In the genomic region with DNA sequence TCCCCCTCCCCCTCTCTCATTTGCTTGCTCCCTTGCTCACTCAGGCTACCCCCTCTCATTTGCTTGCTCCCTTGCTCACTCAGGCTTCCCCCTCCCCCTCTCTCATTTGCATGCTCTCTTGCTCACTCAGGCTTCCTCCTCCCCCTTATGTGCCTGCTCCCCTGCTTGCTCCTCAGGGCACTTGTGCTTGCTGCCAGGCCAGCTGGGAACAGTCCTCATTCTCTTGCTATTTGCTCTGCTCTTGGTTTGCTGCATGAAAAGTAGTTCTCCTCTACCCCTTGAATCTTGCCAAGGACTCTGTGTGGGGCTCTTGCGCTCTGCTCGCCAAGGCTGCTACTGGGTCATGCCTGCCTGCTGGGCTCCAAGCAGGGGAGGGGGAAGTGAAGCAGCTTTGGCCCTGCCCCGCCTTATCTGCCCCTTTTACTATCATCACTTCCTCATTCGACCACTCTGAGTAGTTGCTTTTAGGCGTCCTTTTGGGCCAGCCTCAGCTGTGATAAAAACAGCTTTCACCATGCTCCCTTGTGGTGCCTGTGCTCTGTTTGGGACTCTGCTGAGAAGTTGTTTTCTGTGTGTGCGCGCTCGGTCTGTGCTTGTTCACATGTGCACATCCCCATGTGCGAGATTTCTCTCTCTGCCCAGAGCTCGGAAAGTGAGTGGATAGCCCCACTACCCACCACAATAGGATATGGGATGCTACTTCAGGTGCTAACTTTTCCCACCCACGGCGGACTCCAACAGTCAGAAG, we compare ENCODE assay signal across 8 mouse cellular contexts. TPM values are rescaled to one million over a fixed set of nuclear protein-coding genes. Genes with fewer than 3 reads are reported as not detected.
A peak's percentile ranks its signal among the peaks of the same experiment; 100 is the strongest.
DNase-seq lines count a peak whose midpoint lies in the region; ATAC-seq and TF ChIP-seq lines count a peak whose summit lies in the region.

No protein-coding gene starts in this region.

- no peak for TF ChIP-seq CTCF in hindbrain, postnatal 0 days (IDR thresholded peaks at IDR 0.05; ENCODE audit: low read depth)
- TF ChIP-seq CTCF in gastrocnemius, adult 2 months (IDR thresholded peaks at IDR 0.05): no peak

- peak overlapping the region; percentile 61 for H3K4me2 ChIP-seq in heart, embryonic 11.5 days
- peak overlapping the region; percentile 10; the same call in 1 of the 2 replicates for H3K4me2 ChIP-seq in embryonic facial prominence, embryonic 11.5 days (ENCODE audit: low read depth, low read length)
- H3K4me2 ChIP-seq in hindbrain, postnatal 0 days (ENCODE audit: low read depth, low read length): peak overlapping the region; percentile 27; the same call in 1 of the 2 replicates

- no peak for DNase-seq in heart, postnatal 4 days
- DNase-seq in MEL-GATA-1-ER (ENCODE audit: extremely low read depth, low read depth) (peak; percentile 54), MN1 (ENCODE audit: low spot score) (no peak)
- peak; percentile 13 for DNase-seq in embryonic facial prominence, embryonic 11.5 days (ENCODE audit: low spot score)
- peak; percentile 40 for DNase-seq in hindbrain, postnatal 0 days (ENCODE audit: low spot score)
- DNase-seq in gastrocnemius, adult 2 months: no peak

- H3K4me1 ChIP-seq in heart, embryonic 11.5 days (ENCODE audit: control insufficient read depth, insufficient read depth, low read length): no peaks in the 10 kb centered on the region
- no peaks in the 10 kb centered on the region for H3K4me1 ChIP-seq in embryonic facial prominence, embryonic 11.5 days (ENCODE audit: control insufficient read depth, insufficient read depth, low read length)
- no peaks in the 10 kb centered on the region for H3K4me1 ChIP-seq in hindbrain, postnatal 0 days (ENCODE audit: insufficient read depth, low read length)

- ATAC-seq in heart, embryonic 11.5 days (replicated peaks; ENCODE audit: insufficient number of reproducible peaks, low FRiP score, low TSS enrichment): no peak
- peak; percentile 65 for ATAC-seq in embryonic facial prominence, embryonic 11.5 days (replicated peaks; ENCODE audit: insufficient number of reproducible peaks, low FRiP score, low TSS enrichment, low read depth)
- peak; percentile 85 for ATAC-seq in hindbrain, postnatal 0 days
- peak; percentile 88 for ATAC-seq in megakaryocyte progenitor cell, adult 5-6 weeks (replicated peaks; ENCODE audit: poor library complexity)

- WGBS in heart, embryonic 11.5 days (ENCODE audit: insufficient replicate concordance): 17% methylated on average over 12 of the region's 12 CpGs
- 34% methylated on average over 12 of the region's 12 CpGs for WGBS in embryonic facial prominence, embryonic 11.5 days
- 40% methylated on average over 12 of the region's 12 CpGs for WGBS in hindbrain, postnatal 0 days

- H3K27me3 ChIP-seq in heart, embryonic 11.5 days (ENCODE audit: control insufficient read depth, insufficient read depth, low read length): no peaks in the 10 kb centered on the region
- H3K27me3 ChIP-seq in embryonic facial prominence, embryonic 11.5 days (ENCODE audit: control insufficient read depth, insufficient read depth, low read length): no peaks in the 10 kb centered on the region
- H3K27me3 ChIP-seq in hindbrain, postnatal 0 days (ENCODE audit: insufficient read depth, low read length): no peaks in the 10 kb centered on the region

- H3K9me3 ChIP-seq in heart, embryonic 11.5 days (replicated peaks; ENCODE audit: control insufficient read depth, low read length): no peaks in the 10 kb centered on the region
- H3K9me3 ChIP-seq in embryonic facial prominence, embryonic 11.5 days (replicated peaks; ENCODE audit: control insufficient read depth, low read length): no peaks in the 10 kb centered on the region
- H3K9me3 ChIP-seq in hindbrain, postnatal 0 days (ENCODE audit: low read length): no peaks in the 10 kb centered on the region

- H3K4me3 ChIP-seq in heart, embryonic 11.5 days (ENCODE audit: low read depth, low read length): peak overlapping the region; percentile 36
- H3K4me3 ChIP-seq in embryonic facial prominence, embryonic 11.5 days (ENCODE audit: low read depth, low read length): no peak overlapping the region
- no peak overlapping the region for H3K4me3 ChIP-seq in hindbrain, postnatal 0 days (ENCODE audit: low read length)
- no peak overlapping the region for H3K4me3 ChIP-seq in gastrocnemius, adult 2 months

- H3K9ac ChIP-seq in heart, embryonic 11.5 days (ENCODE audit: low read depth, low read length): no peak overlapping the region
- no peak overlapping the region for H3K9ac ChIP-seq in embryonic facial prominence, embryonic 11.5 days (replicated peaks; ENCODE audit: low read length)
- no peak overlapping the region for H3K9ac ChIP-seq in hindbrain, postnatal 0 days (replicated peaks; ENCODE audit: low read length)

- no peaks in the 10 kb centered on the region for H3K36me3 ChIP-seq in heart, embryonic 11.5 days (ENCODE audit: control insufficient read depth, insufficient read depth, low read length)
- H3K36me3 ChIP-seq in embryonic facial prominence, embryonic 11.5 days (replicated peaks; ENCODE audit: control insufficient read depth, insufficient read depth, low read depth, low read length): no peaks in the 10 kb centered on the region
- no peaks in the 10 kb centered on the region for H3K36me3 ChIP-seq in hindbrain, postnatal 0 days (ENCODE audit: insufficient read depth, low read length)

- no peak overlapping the region for H3K27ac ChIP-seq in heart, embryonic 11.5 days (ENCODE audit: low read depth, low read length)
- H3K27ac ChIP-seq in embryonic facial prominence, embryonic 11.5 days (replicated peaks; ENCODE audit: low read depth, low read length): no peak overlapping the region
- peak overlapping the region; percentile 4; the same call in 1 of the 2 replicates for H3K27ac ChIP-seq in hindbrain, postnatal 0 days
- H3K27ac ChIP-seq in gastrocnemius, adult 2 months: no peak overlapping the region

- intact Hi-C loops in gastrocnemius, adult 2 months (cut with DNase I): no loop called here

RNA-seq across cellular contexts. Expression of gene Ldoc1, which starts 13.2 kb away (rescaled TPM):
- 0.24 and 0.30 TPM in 2 replicates for polyA plus RNA-seq in heart, embryonic 11.5 days (2014; fragmentation: Nextera tagmentation; extraction: Ambion mirVana)
- under 1 TPM in 1 of 2 experiments, not detected in 1; 0.77 TPM for total RNA-seq in heart, postnatal 4 days (2021)
- polyA plus RNA-seq in embryonic facial prominence, embryonic 11.5 days (2014; fragmentation: Nextera tagmentation; extraction: Ambion mirVana): 0.66 and 1.3 TPM in 2 replicates
- 5.8 and 7.7 TPM in 2 replicates for total RNA-seq in hindbrain, postnatal 0 days (2014; rRNA removed)
- 11.8 and 12.2 TPM in 2 replicates for polyA plus RNA-seq in hindbrain, postnatal 0 days (2015; fragmentation: Nextera tagmentation; extraction: Ambion mirVana)
- not detected in 2 replicates for total RNA-seq in megakaryocyte progenitor cell, adult 5-6 weeks (2015)
- not detected in 2 replicates for total RNA-seq in megakaryocyte progenitor cell, adult 5-6 weeks (2017)
- total RNA-seq in gastrocnemius, adult 2 months (2021): not detected

Comparison
In these comparisons a context has a peak if more than half of its experiments do, and no peak if none do; other contexts are left out.
1. H3K4me2 ChIP-seq: peak in every context shown above with its lines; median percentile 61 in heart, embryonic 11.5 days; 27 in hindbrain, postnatal 0 days; 10 in embryonic facial prominence, embryonic 11.5 days.
2. DNase-seq: peak in MEL-GATA-1-ER (single experiment), embryonic facial prominence, embryonic 11.5 days (single experiment) and hindbrain, postnatal 0 days (single experiment); none in heart, postnatal 4 days (single experiment), MN1 (single experiment) and gastrocnemius, adult 2 months (single experiment).